Mouse (Mus musculus) ovary, postnatal 36 days (tissue): Measurements from ENCODE around the gene Lmo2.
"Not testable (repeated sequence)": the region's sequence is repeated elsewhere in the genome, so short reads cannot be mapped to it uniquely, and the experiment has no call there.

ENCODE experiments used
- DNase-seq: peaks from one replicate; pipeline ENCODE4 v3.0.0; 2022; ENCODE audit warnings: low spot score, mixed read lengths

Gene Lmo2

GRCm38 (mm10) chr2:103982250-103982649 is 24.5 kb downstream of the Lmo2 start:
- peak; percentile 74 for DNase-seq

DNA sequence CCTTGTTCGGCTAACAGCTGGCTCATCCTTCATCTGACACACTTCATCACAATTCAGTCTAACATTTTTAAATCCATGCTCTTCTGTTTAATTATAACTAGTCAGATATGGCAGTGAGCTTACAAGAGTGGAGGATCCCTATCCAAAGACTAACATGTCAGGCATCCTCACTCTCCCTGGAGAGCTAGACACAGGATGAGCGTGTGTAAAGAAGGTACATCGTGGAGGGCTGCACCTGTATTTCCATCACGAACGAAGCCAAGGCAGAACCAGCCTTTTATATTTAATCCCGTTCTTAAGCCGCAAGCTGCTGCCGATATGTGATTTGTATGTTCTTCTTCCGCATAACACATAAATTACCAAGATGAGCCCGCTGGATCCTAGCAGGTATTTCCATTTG is 25.4 kb downstream of the Lmo2 start:
- no peak for DNase-seq

DNA sequence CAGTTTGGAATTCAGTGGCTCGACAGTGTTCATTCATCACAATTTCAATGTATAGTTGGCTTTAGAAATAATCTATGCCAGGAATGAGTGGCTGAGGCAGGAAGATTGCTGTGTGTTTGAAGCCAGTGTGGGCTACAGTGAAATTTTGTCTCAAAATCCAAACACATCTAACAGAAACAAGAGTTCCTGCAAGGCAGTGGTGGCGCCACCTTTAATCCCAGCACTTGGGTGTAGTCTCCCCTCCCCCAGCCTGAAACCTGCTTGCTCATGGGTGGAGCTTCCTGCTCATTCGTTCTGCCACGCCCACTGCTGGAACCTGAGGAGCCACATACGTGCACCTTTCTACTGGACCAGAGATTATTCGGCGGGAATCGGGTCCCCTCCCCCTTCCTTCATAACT is 29.8 kb downstream of the Lmo2 start:
- not testable (repeated sequence) for DNase-seq

DNA sequence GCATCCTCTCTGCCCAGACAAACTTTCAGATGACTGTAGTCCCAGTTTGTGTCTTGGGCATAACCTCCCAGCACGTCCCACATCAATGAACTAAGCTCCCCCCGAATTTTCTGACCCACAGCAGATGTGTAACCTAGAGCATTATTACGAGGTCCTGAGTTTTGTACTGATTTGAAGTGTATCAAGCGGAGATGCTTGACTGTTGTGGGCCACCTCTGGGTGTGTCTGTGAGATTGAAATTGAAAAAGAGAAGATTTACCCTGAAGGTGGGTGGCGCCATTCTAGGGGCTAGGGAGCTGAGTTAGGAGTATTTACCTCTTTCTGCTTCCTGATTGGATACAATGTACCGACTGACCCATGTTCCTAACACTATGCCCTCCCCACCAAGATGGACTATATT is 31.9 kb downstream of the Lmo2 start:
- no peak for DNase-seq

- no peak for DNase-seq
Observed at GRCm38 (mm10) chr2:103991303-103991702, 33.5 kb downstream of the Lmo2 start.

DNA sequence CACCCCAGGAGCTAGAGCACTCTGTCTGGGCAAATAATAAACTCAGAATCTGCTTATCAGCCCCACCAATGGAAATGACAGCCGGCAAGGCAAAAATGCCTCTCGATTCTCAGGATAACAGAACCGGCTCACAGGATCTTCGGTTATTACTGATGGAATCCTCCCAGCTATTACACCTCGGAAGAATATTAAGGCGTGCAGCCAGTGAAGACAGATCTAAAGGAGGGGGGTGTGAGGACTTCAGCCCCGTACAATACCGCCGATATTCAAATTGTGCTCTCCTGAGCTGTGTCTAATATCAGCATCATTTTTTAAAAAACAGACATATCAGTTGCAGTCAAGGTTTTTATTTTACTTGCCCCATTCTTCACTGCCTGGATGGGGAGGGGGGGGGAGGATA is 34.4 kb downstream of the Lmo2 start:
- DNase-seq = no peak

DNA sequence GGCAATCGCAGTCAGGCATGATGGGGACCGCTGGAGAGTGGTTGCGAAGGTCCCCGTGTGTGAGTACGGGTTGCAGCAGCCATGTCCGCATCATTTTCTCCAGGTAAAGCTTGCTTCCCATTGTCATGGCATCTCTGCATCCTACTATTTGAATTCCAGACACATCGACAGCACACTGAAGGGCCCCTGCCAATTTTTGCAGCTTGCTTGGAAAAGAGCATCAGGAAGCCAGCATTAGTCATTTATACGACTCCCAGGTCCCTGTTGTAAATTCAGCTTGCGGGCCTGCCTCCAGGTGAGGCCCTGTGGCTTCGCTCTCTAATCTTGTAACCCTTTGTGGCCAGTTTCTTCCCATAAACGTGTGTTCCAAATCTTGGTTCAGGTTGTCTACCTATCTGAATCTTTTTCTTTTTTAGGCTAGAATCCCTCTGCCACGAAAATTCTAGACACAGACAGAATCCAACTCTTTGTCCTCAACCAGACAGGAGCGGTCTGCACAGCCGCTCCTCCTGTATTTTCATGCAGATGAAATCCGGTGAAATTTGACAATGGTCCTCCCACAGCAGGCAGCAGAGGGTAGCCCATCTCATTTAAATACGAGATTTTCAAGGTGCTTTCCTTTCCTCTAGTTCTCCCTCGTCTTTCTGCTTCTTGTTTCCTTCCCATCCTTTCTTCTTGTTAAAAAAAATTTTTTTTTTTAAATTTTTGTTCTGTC is 35.0 kb downstream of the Lmo2 start:
- DNase-seq = no peak

- DNase-seq = no peak
Observed at GRCm38 (mm10) chr2:104001076-104001475, 43.3 kb downstream of the Lmo2 start.

DNA sequence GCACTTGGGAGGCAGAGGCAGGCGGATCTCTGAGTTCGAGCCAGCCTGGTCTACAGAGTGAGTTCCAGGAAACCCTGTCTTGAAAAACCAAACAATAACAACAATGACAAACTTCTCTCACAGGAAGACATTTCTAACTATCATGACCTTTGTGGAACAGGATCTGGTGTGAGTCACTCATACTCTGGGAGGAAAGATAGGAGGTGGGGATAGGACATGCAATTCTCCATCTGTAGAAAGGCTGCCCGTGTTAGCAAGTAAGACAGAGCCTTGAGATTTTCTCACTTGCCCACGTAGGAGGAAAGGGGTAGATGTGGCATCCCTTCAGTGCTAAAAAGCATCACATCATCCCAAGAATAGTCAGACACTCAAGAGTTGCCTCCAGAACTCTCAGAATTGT is 44.1 kb downstream of the Lmo2 start:
- DNase-seq = no peak

- DNase-seq = peak; percentile 50
Observed at GRCm38 (mm10) chr2:104002711-104003413, 45.1 kb downstream of the Lmo2 start.

DNA sequence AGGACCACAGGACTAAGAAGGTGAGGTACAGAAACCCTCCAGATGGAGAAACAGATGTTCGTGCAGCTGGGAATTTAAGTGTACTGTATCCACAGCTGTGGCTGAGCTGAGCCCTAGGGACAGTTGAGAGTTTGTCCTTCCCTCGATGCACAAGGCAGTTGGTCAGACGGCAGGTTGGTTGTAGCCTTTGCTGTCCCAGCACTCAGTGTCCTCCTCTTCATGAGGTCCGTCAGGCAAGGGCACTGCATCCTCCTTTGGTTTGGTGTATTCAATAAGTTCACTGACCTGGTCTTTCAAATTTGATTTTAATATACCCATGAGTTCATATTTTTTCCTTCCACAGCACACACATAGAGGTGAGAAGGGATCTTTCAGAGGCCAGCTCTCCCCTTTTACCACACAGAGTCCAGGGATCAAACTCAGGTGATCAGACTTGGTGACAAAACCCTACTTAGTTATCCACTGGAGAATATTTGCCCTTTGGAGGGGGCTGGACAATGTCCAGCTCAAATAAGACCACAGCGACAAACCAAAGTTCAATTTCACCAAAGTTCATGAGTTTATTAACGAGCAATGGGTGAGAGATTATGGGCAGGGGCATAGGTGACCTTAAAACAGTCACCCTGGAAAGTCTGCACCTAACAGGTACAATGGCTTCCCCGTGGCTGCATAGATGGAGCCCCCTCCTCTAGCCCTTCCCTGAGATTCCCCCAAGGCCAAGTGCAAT is 50.2 kb downstream of the Lmo2 start:
- no peak for DNase-seq

GRCm38 (mm10) chr2:104008853-104009252 is 51.1 kb downstream of the Lmo2 start:
- not testable (repeated sequence) for DNase-seq

GRCm38 (mm10) chr2:104023096-104023495 is 65.3 kb downstream of the Lmo2 start:
- no peak for DNase-seq

GRCm38 (mm10) chr2:104024656-104025055 is 66.9 kb downstream of the Lmo2 start:
- no peak for DNase-seq

- DNase-seq = peak; percentile 90
Observed at GRCm38 (mm10) chr2:104027458-104028138, 69.8 kb downstream of the Lmo2 start, which contains the start of gene Fbxo3. Gene Fbxo3 (plus strand): TSS chr2:104027721.

DNA sequence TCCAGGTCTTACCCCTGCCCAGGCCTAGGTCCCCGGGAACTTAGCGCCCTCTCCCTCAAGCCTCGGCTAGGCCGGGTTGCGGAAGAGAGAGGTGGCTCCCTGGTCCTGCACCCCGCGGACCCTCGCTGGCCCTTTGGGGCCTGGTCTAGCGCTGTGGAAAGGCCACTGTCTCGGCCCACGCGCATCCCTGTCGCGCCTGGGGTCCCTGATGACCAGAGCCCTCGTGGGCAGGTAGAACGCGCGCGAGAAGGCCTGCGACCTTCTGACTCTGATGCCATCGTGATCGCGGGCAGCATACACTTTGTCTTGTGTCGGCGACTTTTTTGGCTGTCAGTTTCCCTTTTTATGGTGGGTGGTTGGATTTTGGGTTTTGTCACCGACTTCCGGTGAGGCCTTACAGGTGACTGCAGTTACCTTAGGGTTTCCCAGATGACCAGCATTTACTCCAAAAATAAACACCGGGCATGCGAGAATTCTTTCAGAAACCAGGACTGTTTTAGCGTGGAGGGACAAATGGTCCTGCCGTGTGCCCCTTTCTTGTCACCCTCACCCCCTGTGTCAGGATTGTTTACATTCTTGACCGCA is 70.4 kb downstream of the Lmo2 start, which contains the start of gene 4931422A03Rik:
4931422A03Rik (minus strand) TSS at position 223 of the 585 bp plus-strand sequence.
- no peak for DNase-seq

DNA sequence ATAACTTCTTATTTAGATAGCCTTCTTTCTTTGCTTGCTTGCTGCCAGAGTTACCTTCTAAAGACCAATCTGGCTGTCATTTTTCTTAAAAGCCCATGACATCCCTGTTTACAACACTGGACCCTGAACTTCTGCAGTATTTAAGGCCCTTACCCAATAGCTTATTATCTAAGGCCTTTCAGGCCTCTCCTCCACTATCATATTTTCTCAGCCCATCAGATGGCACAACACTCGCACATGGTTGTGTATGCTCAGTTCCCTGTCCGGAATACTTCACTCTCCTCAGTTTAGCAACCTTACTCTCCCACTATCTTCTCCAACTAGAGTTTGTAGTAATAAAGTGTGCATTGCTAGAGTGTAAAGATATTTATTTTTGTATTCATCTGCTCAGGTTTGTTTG is 71.3 kb downstream of the Lmo2 start:
- no peak for DNase-seq

- no peak for DNase-seq
Observed at GRCm38 (mm10) chr2:104030381-104030780, 72.6 kb downstream of the Lmo2 start.
